Mouse (Mus musculus) MEL (cell line): ENCODE results near the gene Armc10.

ENCODE experiments used
- CTCF ChIP-seq, 3 experiments: IDR thresholded peaks in 2 of 3; conservative IDR thresholded peaks in 1 of 3; 2 replicates each; pipeline ENCODE4 v1.5.1; 2011 to 2012; ENCODE audit warnings: low read length in 3 of 3, low read depth in 2 of 3, mild to moderate bottlenecking in 2 of 3, improper control_type of control experiment in 1 of 3, inconsistent platforms in 1 of 3, mixed read lengths in 1 of 3, moderate library complexity in 1 of 3; ENCODE audit not compliant: control insufficient read depth in 1 of 3, insufficient read depth in 1 of 3, poor library complexity in 1 of 3, severe bottlenecking in 1 of 3
- GABPA ChIP-seq: IDR thresholded peaks from 2 replicates; pipeline ENCODE4 v1.6.1; 2012; ENCODE audit warnings: low read depth, mild to moderate bottlenecking, inconsistent platforms, low read length, improper control_type of control experiment, moderate library complexity
- GATA1 ChIP-seq: IDR thresholded peaks from 2 replicates; pipeline ENCODE4 v1.6.1; 2011; ENCODE audit warnings: low read depth, low read length, improper control_type of control experiment
- MEF2A ChIP-seq: IDR thresholded peaks from 2 replicates; pipeline ENCODE4 v1.6.1; 2014; ENCODE audit warnings: low read depth, mild to moderate bottlenecking, inconsistent platforms, low read length, improper control_type of control experiment; ENCODE audit not compliant: poor library complexity, insufficient replicate concordance, severe bottlenecking; ENCODE audit errors: extremely low read depth
- POLR2A ChIP-seq, 2 experiments: IDR thresholded peaks; 2 replicates each; pipeline ENCODE4 v1.6.1; 2011 to 2012; ENCODE audit warnings: low read length in 2 of 2, mild to moderate bottlenecking in 2 of 2, control low read depth in 1 of 2, improper control_type of control experiment in 1 of 2, low read depth in 1 of 2, moderate library complexity in 1 of 2; ENCODE audit not compliant: control insufficient read depth in 1 of 2, insufficient read depth in 1 of 2, poor library complexity in 1 of 2
- POLR2AphosphoS5 ChIP-seq: IDR thresholded peaks from 2 replicates; pipeline ENCODE4 v1.6.1; 2012; ENCODE audit warnings: low read depth, borderline replicate concordance, mild to moderate bottlenecking, inconsistent platforms, low read length, moderate library complexity, mixed read lengths
- RCOR1 ChIP-seq: IDR thresholded peaks from 2 replicates; pipeline ENCODE4 v1.6.1; 2012; ENCODE audit warnings: low read depth, mild to moderate bottlenecking, inconsistent platforms, low read length, improper control_type of control experiment
- TCF12 ChIP-seq: IDR thresholded peaks from 2 replicates; pipeline ENCODE4 v1.6.1; 2014; ENCODE audit warnings: low read depth, mild to moderate bottlenecking, inconsistent platforms, low read length, improper control_type of control experiment, moderate library complexity
- ZC3H11A ChIP-seq: IDR thresholded peaks from 2 replicates; pipeline ENCODE4 v1.6.1; 2012; ENCODE audit warnings: low read depth, mild to moderate bottlenecking, inconsistent platforms, low read length, improper control_type of control experiment
- ZMIZ1 ChIP-seq: IDR thresholded peaks from 2 replicates; pipeline ENCODE4 v1.6.1; 2012; ENCODE audit warnings: low read depth, mild to moderate bottlenecking, inconsistent platforms, low read length, improper control_type of control experiment, moderate library complexity

GRCm38 (mm10) chr5:21672812-21673635 is 27.4 kb downstream of the Armc10 start:
- no peak for TF ChIP-seq GATA1
- TF ChIP-seq MEF2A = no peak
- TF ChIP-seq RCOR1 = no peak
- TF ChIP-seq CTCF (IDR thresholded peaks at IDR 0.05 in 2 of 3, conservative IDR thresholded peaks at IDR 0.05 in 1 of 3; ENCODE audit: control insufficient read depth in 1 of 3, insufficient read depth in 1 of 3, low read depth in 2 of 3, low read length in 3 of 3, poor library complexity in 1 of 3, severe bottlenecking in 1 of 3) = no peak
- TF ChIP-seq GABPA = no peak
- peak; percentile 39; the same call in 1 of the 2 replicates for TF ChIP-seq TCF12
- TF ChIP-seq ZMIZ1 = no peak
- peak in 1 of 2 experiments; percentile 87; a peak in 2 of 4 replicates for TF ChIP-seq POLR2A (IDR thresholded peaks at IDR 0.05; ENCODE audit: control insufficient read depth in 1 of 2, insufficient read depth in 1 of 2, low read depth in 1 of 2, low read length in 2 of 2, poor library complexity in 1 of 2)
- no peak for TF ChIP-seq ZC3H11A
- no peak for TF ChIP-seq POLR2AphosphoS5
